Mouse (Mus musculus): ENCODE measurements around the gene Plch1.

DNA sequence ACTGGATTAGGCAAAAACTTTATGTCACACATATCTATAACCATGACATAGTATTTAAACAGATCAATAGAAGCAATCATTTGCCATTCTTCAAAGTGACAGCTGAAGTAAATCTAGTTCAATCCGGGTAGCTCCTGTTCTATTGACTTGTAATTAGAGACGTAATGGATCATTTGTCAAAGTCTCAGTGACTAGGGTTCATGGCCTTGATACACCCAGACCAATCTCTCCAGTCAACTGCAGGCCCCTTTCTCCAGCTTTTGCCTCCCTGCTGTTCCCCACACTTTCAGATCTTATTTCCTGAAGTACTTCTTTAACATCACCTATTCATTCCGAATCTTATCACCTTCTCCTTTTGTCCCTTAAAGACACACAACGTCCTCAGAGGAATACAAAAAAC lies 56.8 kb downstream of the Plch1 start:
- no peak for TF ChIP-seq CTCF (IDR thresholded peaks at IDR 0.05)
- no peak for TF ChIP-seq EP300 (IDR thresholded peaks at IDR 0.05)
